Mouse (Mus musculus) left cerebral cortex, postnatal 25 days (tissue): ENCODE data around the gene Gm10272. TPM values are rescaled to one million over a fixed set of nuclear protein-coding genes. Genes with fewer than 3 reads are reported as not detected.
"Not testable (repeated sequence)": the region's sequence is repeated elsewhere in the genome, so short reads cannot be mapped to it uniquely, and the experiment has no call there.

Experiments used
- DNase-seq, 2 experiments: peaks; one replicate each; pipeline ENCODE4 v3.0.0; 2022; ENCODE audit warnings: low spot score in 2 of 2, mixed read lengths in 1 of 2
- intact Hi-C: fragments of 180-260 bp; cut with DNase I; formaldehyde crosslinking; loops from one replicate; pipeline ENCODE4 v1.15.1; 2025
- total RNA-seq, 2 experiments: library from RNA; stranded (reverse); gene quantifications; 2 replicates each; pipeline ENCODE4 v1.2.3; 2021

Gm10272 gene
- total RNA-seq, 2 experiments from 2014 or later = not detected

- DNase-seq, intact Hi-C loops: not testable (repeated sequence)
Measured at GRCm38 (mm10) chr10:77720299-77720698, 13.9 kb downstream of the Gm10272 start, which contains the start of gene Krtap12-1. Gene Krtap12-1 (plus strand): TSS chr10:77720599.

GRCm38 (mm10) chr10:77724855-77725254 lies 18.4 kb downstream of the Gm10272 start:
- no peak for DNase-seq
- intact Hi-C loops = loop anchor here (5.0 kb wide), 2 partner anchors 152 to 212 kb away; no protein-coding TSS in a partner anchor

GRCm38 (mm10) chr10:77726186-77726585 lies 19.8 kb downstream of the Gm10272 start, which contains the start of gene Gm10100:
Gene Gm10100 (plus strand): TSS chr10:77726486.
- intact Hi-C loops = loop anchor here (5.0 kb wide), 2 partner anchors 151 to 211 kb away; no protein-coding TSS in a partner anchor

GRCm38 (mm10) chr10:77728280-77728679 lies 21.9 kb downstream of the Gm10272 start:
- no peak for DNase-seq
- intact Hi-C loops = loop anchor here (5.0 kb wide), 2 partner anchors 149 to 209 kb away; no protein-coding TSS in a partner anchor

More at GRCm38 (mm10) chr10:77726186-77726585, 19.8 kb downstream of the Gm10272 start, which contains the start of gene Gm10100:
- no peak for DNase-seq

- DNase-seq = no peak
- intact Hi-C loops = loop anchor here (5.0 kb wide), 2 partner anchors 148 to 208 kb away; no protein-coding TSS in a partner anchor
Measured at GRCm38 (mm10) chr10:77729241-77729640, 22.8 kb downstream of the Gm10272 start.

GRCm38 (mm10) chr10:77735928-77736327 lies 29.5 kb downstream of the Gm10272 start:
- DNase-seq = no peak
- intact Hi-C loops = no loop called here

GRCm38 (mm10) chr10:77738929-77739328 lies 32.5 kb downstream of the Gm10272 start:
- DNase-seq = no peak

GRCm38 (mm10) chr10:77741924-77742688 lies 35.7 kb downstream of the Gm10272 start, which contains the start of gene Gm18596:
Gene Gm18596 (minus strand): TSS chr10:77742638.
- intact Hi-C loops, DNase-seq: not testable (repeated sequence)

More at GRCm38 (mm10) chr10:77738929-77739328, 32.5 kb downstream of the Gm10272 start:
- intact Hi-C loops = no loop called here

GRCm38 (mm10) chr10:77750686-77751085 lies 44.3 kb downstream of the Gm10272 start:
- intact Hi-C loops, DNase-seq: not testable (repeated sequence)

- not testable (repeated sequence) for DNase-seq
Measured at GRCm38 (mm10) chr10:77751254-77751653, 44.8 kb downstream of the Gm10272 start, which contains the start of gene Gm9736. Gene Gm9736 (minus strand): TSS chr10:77751354.

GRCm38 (mm10) chr10:77752312-77752711 lies 45.9 kb downstream of the Gm10272 start:
- intact Hi-C loops, DNase-seq: not testable (repeated sequence)

More at GRCm38 (mm10) chr10:77751254-77751653, 44.8 kb downstream of the Gm10272 start, which contains the start of gene Gm9736:
- intact Hi-C loops = not testable (repeated sequence)

GRCm38 (mm10) chr10:77753448-77753847 lies 47.0 kb downstream of the Gm10272 start:
- no peak for DNase-seq
- intact Hi-C loops = no loop called here

Other genes with a start within 250 kb of the Gm10272 start
- 10 to 100 TPM; 34.2 to 36.0 TPM for gene Fam207a, start 190.8 kb upstream of the Gm10272 start, total RNA-seq
- gene Itgb2, start 176.4 kb upstream of the Gm10272 start, total RNA-seq = 1 to 10 TPM; 2.9 to 3.6 TPM
- 10 to 100 TPM; 71.0 to 87.6 TPM for gene Pttg1ip, start 124.9 kb upstream of the Gm10272 start, total RNA-seq
- gene Sumo3, start 100.5 kb upstream of the Gm10272 start, total RNA-seq = 100 to 1,000 TPM; 133 to 140 TPM
- gene Gm49325, start 100.4 kb upstream of the Gm10272 start, total RNA-seq = 10 to 100 TPM; 14.2 to 16.3 TPM
- gene Ube2g2, start 84.4 kb upstream of the Gm10272 start, total RNA-seq = 10 to 100 TPM; 43.7 to 51.3 TPM
- gene Tspear, start 20.1 kb upstream of the Gm10272 start, total RNA-seq = under 1 TPM in 1 of 2 experiments, not detected in 1; 0.14 TPM
- gene Gm19402, start 15.9 kb upstream of the Gm10272 start, total RNA-seq = not detected
- not detected for gene Gm9508, start 9.4 kb upstream of the Gm10272 start, total RNA-seq
- not detected for gene Gm10024, start 4.8 kb downstream of the Gm10272 start, total RNA-seq
- not detected for gene Gm10142, start 9.2 kb downstream of the Gm10272 start, total RNA-seq
- gene Krtap12-1, start 14.0 kb downstream of the Gm10272 start, total RNA-seq = not detected
- gene Gm10100, start 19.9 kb downstream of the Gm10272 start, total RNA-seq = not detected
- not detected for gene Gm18596, start 36.0 kb downstream of the Gm10272 start, total RNA-seq
- not detected for gene Gm9736, start 44.7 kb downstream of the Gm10272 start, total RNA-seq
- gene Gm3233, start 53.1 kb downstream of the Gm10272 start, total RNA-seq = not detected
- not detected for gene Gm3238, start 64.7 kb downstream of the Gm10272 start, total RNA-seq
- gene Gm7138, start 70.3 kb downstream of the Gm10272 start, total RNA-seq = not detected
- gene Gm3250, start 75.9 kb downstream of the Gm10272 start, total RNA-seq = not detected
- gene Gm7137, start 81.6 kb downstream of the Gm10272 start, total RNA-seq = not detected
- gene Gm9639, start 88.5 kb downstream of the Gm10272 start, total RNA-seq = not detected
- gene Gm19668, start 92.5 kb downstream of the Gm10272 start, total RNA-seq = not detected
- not detected for gene Gm9507, start 105.2 kb downstream of the Gm10272 start, total RNA-seq
- gene Gm2696, start 108.1 kb downstream of the Gm10272 start, total RNA-seq = not detected
- gene Krtap10-4, start 120.5 kb downstream of the Gm10272 start, total RNA-seq = not detected
- gene Krtap10-10, start 129.3 kb downstream of the Gm10272 start, total RNA-seq = not detected
- gene Gm36176, start 140.2 kb downstream of the Gm10272 start, total RNA-seq = not detected
- not detected for gene Gm10318, start 146.2 kb downstream of the Gm10272 start, total RNA-seq
- not detected for gene Gm3285, start 155.3 kb downstream of the Gm10272 start, total RNA-seq
- gene Lrrc3, start 195.9 kb downstream of the Gm10272 start, total RNA-seq = 10 to 100 TPM; 13.2 to 13.6 TPM